Mouse (Mus musculus): Measurements from ENCODE around the gene Fdps. TPM values are rescaled to one million over a fixed set of nuclear protein-coding genes. Genes with fewer than 3 reads are reported as not detected.

The Fdps gene
- polyA plus RNA-seq, 1 experiment: not detected

DNA sequence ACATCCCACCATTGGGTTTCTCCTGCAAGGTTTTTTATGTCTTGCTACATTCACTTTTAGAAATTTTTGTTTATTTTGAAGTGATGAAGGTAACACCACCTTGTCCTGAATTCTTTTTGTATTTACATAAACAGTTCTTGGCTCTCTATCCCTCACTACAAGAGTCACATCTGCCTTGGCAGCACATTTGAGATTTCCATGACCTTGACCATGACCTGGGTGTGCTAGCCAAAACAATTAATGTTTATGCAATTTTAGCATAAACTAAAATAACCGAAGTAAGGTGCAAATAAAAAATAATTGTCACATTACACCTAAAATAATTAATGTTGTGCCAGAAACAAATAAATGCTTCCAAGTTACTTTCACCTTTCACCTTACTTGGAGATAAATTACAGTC, 6.4 kb upstream of the Fdps start:
- Histone ChIP-seq H3K27ac (ENCODE audit: insufficient read depth, low read depth, low read length) (no peak overlapping the region), H3K4me1 (ENCODE audit: control insufficient read depth, insufficient read depth, low read length) (no peaks in the 10 kb centered on the region), H3K4me3 (ENCODE audit: insufficient read depth, low read depth, low read length) (no peak overlapping the region)
- TF ChIP-seq CTCF (IDR thresholded peaks at IDR 0.05; ENCODE audit: insufficient read depth, low read depth, low read length): no peak
- 65% methylated on average over 1 of the region's 1 CpGs for WGBS

DNA sequence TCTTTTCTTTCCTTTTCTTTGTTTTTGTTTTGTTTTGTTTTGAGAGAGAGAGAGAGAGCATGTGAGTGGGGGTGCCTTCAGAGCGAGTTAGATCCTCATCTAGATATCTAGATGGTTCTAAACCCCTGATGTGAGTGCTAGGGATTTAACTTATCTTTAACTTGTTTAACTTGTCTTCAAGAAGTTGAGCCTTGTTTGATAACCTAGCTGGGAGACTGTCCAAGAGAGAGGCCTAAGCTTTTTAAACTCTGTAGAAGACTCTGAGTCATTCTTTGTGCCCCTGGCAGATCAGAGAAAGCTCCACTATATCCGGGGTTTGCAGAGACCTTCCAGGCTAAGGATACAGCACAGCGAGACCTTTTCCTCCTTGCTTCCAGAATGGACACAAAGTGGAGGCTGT, 5.8 kb upstream of the Fdps start:
- no peak overlapping the region for H3K27ac ChIP-seq (ENCODE audit: insufficient read depth, low read depth, low read length)
- no peak overlapping the region for H3K4me3 ChIP-seq (ENCODE audit: insufficient read depth, low read depth, low read length)
- no peaks in the 10 kb centered on the region for H3K4me1 ChIP-seq (ENCODE audit: control insufficient read depth, insufficient read depth, low read length)
- TF ChIP-seq POLR2A (IDR thresholded peaks at IDR 0.05; ENCODE audit: insufficient read depth, low read depth, low read length) (no peak), CTCF (IDR thresholded peaks at IDR 0.05; ENCODE audit: insufficient read depth, low read depth, low read length) (no peak)
- WGBS: 65% methylated on average over 3 of the region's 3 CpGs

DNA sequence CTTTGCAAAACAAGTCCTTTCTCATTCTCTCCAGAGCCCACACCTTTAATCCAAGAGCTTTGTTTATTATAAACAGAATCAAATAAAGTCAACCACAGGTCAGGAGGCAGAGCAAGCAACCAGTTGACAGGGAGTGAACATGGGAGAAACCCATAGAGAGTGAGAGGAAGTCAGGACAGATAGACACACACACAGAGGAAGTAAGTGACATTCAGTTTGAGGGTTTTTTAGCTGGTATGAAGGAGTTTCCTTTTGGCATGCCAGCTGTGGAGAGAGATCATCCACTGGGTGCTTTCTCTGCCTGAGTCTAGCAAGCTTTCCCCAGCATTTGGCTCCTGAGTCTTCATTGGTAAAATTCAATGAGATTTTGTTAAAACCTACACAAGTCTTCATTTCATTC, 5.1 kb upstream of the Fdps start:
- Histone ChIP-seq H3K27ac (ENCODE audit: insufficient read depth, low read depth, low read length) (no peak overlapping the region), H3K4me3 (ENCODE audit: insufficient read depth, low read depth, low read length) (no peak overlapping the region), H3K4me1 (ENCODE audit: control insufficient read depth, insufficient read depth, low read length) (no peaks in the 10 kb centered on the region)
- TF ChIP-seq POLR2A (IDR thresholded peaks at IDR 0.05; ENCODE audit: insufficient read depth, low read depth, low read length) (no peak), CTCF (IDR thresholded peaks at IDR 0.05; ENCODE audit: insufficient read depth, low read depth, low read length) (no peak)

DNA sequence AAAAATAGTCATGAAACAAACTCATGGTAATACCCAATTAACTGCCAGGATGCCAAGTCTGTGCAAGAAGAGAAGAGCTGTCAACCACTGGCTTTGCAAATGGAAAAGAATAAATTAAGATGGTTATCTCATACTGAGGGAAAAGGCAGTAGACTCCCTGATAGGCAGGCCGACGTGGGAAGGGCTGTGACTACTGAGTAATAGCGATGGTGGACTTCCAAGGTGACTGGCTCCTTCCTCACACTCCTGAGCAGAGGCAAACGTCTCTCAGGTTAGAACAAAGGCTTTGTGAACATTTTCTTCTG, 1.5 kb upstream of the Fdps start:
- TF ChIP-seq POLR2A (IDR thresholded peaks at IDR 0.05; ENCODE audit: insufficient read depth, low read depth, low read length) (no peak), CTCF (IDR thresholded peaks at IDR 0.05; ENCODE audit: insufficient read depth, low read depth, low read length) (no peak)
- Histone ChIP-seq H3K4me1 (ENCODE audit: control insufficient read depth, insufficient read depth, low read length) (peaks cover 7% of the 10 kb centered on the region), H3K4me3 (ENCODE audit: insufficient read depth, low read depth, low read length) (no peak overlapping the region), H3K27ac (ENCODE audit: insufficient read depth, low read depth, low read length) (no peak overlapping the region)
- 80% methylated on average over 4 of the region's 4 CpGs for WGBS

DNA sequence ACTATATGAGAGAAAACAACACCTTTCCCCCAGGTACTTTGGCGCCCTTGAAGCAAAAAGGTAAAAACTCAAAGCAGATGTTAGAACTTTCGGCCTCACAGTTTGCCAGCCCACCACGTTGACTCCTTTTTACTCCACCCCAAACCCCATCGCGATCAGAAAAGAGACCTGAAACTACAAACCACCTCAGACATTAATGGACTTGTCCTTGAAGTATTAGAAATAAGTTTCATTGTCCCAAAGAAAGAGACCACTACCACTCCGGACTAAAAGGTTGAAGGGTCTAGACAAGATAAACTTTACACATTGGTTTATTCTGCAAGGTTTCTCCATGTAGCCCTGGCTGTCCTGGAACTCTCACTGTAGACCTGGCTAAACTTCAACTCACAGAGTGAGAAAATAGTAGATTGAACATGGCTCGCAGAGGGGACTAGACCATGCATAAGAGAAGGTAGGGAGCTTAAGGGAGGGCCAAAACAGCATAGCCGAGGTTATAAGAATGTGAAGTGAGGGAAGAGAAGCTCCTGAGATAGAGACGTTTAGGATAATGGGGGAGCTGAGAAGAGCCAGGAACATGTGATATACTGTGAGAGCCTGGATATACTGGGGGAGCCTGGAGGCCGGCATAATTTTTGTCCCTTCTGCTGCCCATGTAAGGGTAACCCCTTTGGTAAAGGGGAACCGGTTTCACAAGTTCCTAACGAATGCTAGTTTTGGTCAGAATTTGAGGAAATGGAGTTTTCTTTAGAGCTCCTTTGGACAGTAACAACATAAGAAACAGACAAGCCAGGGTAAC, 934 bp upstream of the Fdps start:
- 59% methylated on average over 12 of the region's 12 CpGs for WGBS
- no peak overlapping the region for H3K4me3 ChIP-seq (ENCODE audit: insufficient read depth, low read depth, low read length)
- no peak for TF ChIP-seq POLR2A (IDR thresholded peaks at IDR 0.05; ENCODE audit: insufficient read depth, low read depth, low read length)
- TF ChIP-seq CTCF (IDR thresholded peaks at IDR 0.05; ENCODE audit: insufficient read depth, low read depth, low read length): no peak
- H3K27ac ChIP-seq (ENCODE audit: insufficient read depth, low read depth, low read length): no peak overlapping the region
- H3K4me1 ChIP-seq (ENCODE audit: control insufficient read depth, insufficient read depth, low read length): peaks cover 7% of the 10 kb centered on the region

DNA sequence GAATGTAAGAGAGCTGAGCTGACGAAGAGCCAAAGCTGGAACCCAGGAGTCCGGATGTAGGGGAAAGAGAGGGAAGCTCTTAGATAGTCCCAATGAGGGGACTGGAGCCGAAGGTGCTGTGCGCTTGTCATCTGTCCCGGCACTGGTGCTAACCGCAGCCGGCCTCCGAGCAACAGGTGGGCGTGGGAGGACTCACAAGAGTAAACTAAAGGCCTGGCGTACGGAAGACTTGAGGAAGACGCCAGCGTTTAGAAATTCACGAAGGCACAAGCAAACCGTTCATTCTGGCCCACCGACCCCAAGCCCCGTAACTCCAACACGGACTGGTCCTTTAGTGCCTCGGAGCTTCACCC, 324 bp downstream of the Fdps start:
- TF ChIP-seq CTCF (IDR thresholded peaks at IDR 0.05; ENCODE audit: insufficient read depth, low read depth, low read length) (no peak), POLR2A (IDR thresholded peaks at IDR 0.05; ENCODE audit: insufficient read depth, low read depth, low read length) (no peak)
- peak overlapping the region; percentile 68 for H3K4me3 ChIP-seq (ENCODE audit: insufficient read depth, low read depth, low read length)
- peaks cover 7% of the 10 kb centered on the region for H3K4me1 ChIP-seq (ENCODE audit: control insufficient read depth, insufficient read depth, low read length)
- peak overlapping the region; percentile 10; the same call in 1 of the 2 replicates for H3K27ac ChIP-seq (ENCODE audit: insufficient read depth, low read depth, low read length)
- WGBS: under 1% methylated on average over 19 of the region's 19 CpGs

DNA sequence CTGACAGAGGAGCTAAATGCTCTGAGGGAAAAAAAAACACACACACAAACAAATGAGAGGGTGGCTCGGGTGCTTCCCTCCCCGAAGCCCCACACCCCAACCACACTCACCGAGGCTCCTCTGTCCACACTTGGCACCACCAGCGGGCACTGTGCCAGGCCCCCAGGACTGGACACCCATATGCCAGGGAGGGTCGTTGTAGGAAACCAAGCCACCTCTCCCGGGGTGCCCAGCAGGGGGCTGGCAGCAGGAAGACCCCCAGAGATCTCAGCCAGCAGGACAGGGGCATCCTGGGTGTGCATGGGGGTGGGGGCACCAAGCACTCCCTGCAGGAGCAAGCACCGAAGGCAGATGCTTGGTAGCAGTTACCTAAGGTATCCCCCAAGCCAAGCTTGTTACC, 948 bp downstream of the Fdps start, which contains the start of gene Gm43738:
Gm43738 (minus strand) TSS at position 289 of the 400 bp plus-strand sequence.
- TF ChIP-seq CTCF (IDR thresholded peaks at IDR 0.05; ENCODE audit: insufficient read depth, low read depth, low read length): no peak
- TF ChIP-seq POLR2A (IDR thresholded peaks at IDR 0.05; ENCODE audit: insufficient read depth, low read depth, low read length): no peak
- peaks cover 7% of the 10 kb centered on the region for H3K4me1 ChIP-seq (ENCODE audit: control insufficient read depth, insufficient read depth, low read length)
- H3K4me3 ChIP-seq (ENCODE audit: insufficient read depth, low read depth, low read length): peak within 1 kb of the TSS; percentile 68
- H3K27ac ChIP-seq (ENCODE audit: insufficient read depth, low read depth, low read length): peak within 1 kb of the TSS; percentile 10; the same call in 1 of the 2 replicates
- WGBS: 16% methylated on average over 7 of the region's 7 CpGs

DNA sequence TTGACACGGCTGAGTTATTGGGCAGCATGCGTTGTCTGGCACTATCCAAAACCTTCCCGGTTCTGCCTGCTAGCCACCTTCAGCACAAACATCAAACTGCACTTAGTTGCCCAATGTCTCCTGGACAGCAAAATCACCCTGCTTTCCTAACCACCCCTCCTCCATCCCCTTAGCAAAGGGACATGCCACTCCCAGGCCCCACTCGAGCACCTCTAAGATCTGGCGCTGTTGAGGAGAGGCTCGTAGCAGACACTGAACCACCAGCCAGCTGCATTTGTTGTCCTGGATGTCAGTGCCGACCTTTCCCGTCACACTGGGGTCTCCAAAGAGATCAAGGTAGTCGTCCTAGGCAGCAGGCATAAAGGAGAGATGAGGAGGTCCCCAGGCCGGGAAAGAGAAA, 7.7 kb downstream of the Fdps start:
- H3K27ac ChIP-seq (ENCODE audit: insufficient read depth, low read depth, low read length): no peak overlapping the region
- peaks cover 28% of the 10 kb centered on the region for H3K4me1 ChIP-seq (ENCODE audit: control insufficient read depth, insufficient read depth, low read length)
- H3K4me3 ChIP-seq (ENCODE audit: insufficient read depth, low read depth, low read length): no peak overlapping the region
- WGBS: 84% methylated on average over 10 of the region's 10 CpGs
- TF ChIP-seq CTCF (IDR thresholded peaks at IDR 0.05; ENCODE audit: insufficient read depth, low read depth, low read length): no peak
- no peak for TF ChIP-seq POLR2A (IDR thresholded peaks at IDR 0.05; ENCODE audit: insufficient read depth, low read depth, low read length)

DNA sequence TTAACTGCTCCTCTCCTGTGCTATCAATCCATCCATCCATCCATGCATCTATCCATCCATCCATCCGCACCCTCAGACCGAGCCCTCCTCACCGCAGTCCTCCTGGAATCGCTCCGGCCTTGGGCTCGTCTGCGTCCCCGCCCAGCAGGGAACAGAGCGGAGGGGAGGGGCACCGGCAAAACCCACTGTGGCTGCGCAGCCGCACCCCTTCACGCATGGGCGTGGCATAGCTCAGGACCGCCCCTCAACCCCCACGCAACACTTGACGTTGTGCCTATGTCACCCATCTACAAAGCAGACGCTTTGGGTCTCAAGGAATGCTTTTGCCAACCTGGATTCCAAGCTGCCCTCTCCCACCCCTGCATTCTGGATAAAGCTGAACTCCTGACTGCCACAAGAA, 8.6 kb downstream of the Fdps start, which contains the start of gene Rusc1:
Rusc1 (minus strand) TSS at position 137 of the 400 bp plus-strand sequence.
- Histone ChIP-seq H3K4me1 (ENCODE audit: control insufficient read depth, insufficient read depth, low read length) (peaks cover 34% of the 10 kb centered on the region), H3K4me3 (ENCODE audit: insufficient read depth, low read depth, low read length) (peak within 1 kb of the TSS; percentile 75), H3K27ac (ENCODE audit: insufficient read depth, low read depth, low read length) (peak within 1 kb of the TSS; percentile 58; the same call in 1 of the 2 replicates)
- TF ChIP-seq POLR2A (IDR thresholded peaks at IDR 0.05; ENCODE audit: insufficient read depth, low read depth, low read length): peak; percentile 41; the same call in 1 of the 2 replicates
- no peak for TF ChIP-seq CTCF (IDR thresholded peaks at IDR 0.05; ENCODE audit: insufficient read depth, low read depth, low read length)
- WGBS: under 1% methylated on average over 18 of the region's 18 CpGs

Measured in olfactory bulb, adult 2 months (tissue).